Mouse (Mus musculus) c-Kit-positive CD71-positive TER-119-negative erythroid progenitor cells, embryonic 14.5 days (primary cell): ENCODE data around the gene Pop5.

Experiments used
- DNase-seq: peaks from one replicate; pipeline ENCODE4 v3.0.0-alpha.2; 2013; ENCODE audit warnings: low read depth

Gene Pop5

GRCm38 (mm10) chr5:115235786-115236263 is at the start of gene Pop5:
Gene Pop5, plus strand, starts transcription at chr5:115235836.
- DNase-seq, result peak; percentile 81

GRCm38 (mm10) chr5:115186371-115187073 is 49.1 kb upstream of the Pop5 start:
- DNase-seq, result no peak

GRCm38 (mm10) chr5:115187188-115188131 is 48.2 kb upstream of the Pop5 start:
- DNase-seq, result peak; percentile 78

- DNase-seq, result no peak
These were observed 46.8 kb upstream of the Pop5 start for GRCm38 (mm10) chr5:115188824-115189223.

GRCm38 (mm10) chr5:115190081-115190480 is 45.6 kb upstream of the Pop5 start:
- no peak for DNase-seq

GRCm38 (mm10) chr5:115191880-115192827 is 43.5 kb upstream of the Pop5 start:
- DNase-seq, result no peak

- DNase-seq, result no peak
These were observed 42.8 kb upstream of the Pop5 start for GRCm38 (mm10) chr5:115192828-115193195.

- no peak for DNase-seq
These were observed 42.4 kb upstream of the Pop5 start for GRCm38 (mm10) chr5:115193226-115193625.

- no peak for DNase-seq
These were observed 41.7 kb upstream of the Pop5 start, which contains the start of gene Cabp1 for GRCm38 (mm10) chr5:115193669-115194625. Gene Cabp1, minus strand, starts transcription at chr5:115194381.

- no peak for DNase-seq
These were observed 40.9 kb upstream of the Pop5 start for GRCm38 (mm10) chr5:115194626-115195221.

- DNase-seq, result no peak
These were observed 31.7 kb upstream of the Pop5 start for GRCm38 (mm10) chr5:115203735-115204561.

GRCm38 (mm10) chr5:115204562-115205311 is 30.9 kb upstream of the Pop5 start:
- no peak for DNase-seq

- no peak for DNase-seq
These were observed 28.4 kb upstream of the Pop5 start for GRCm38 (mm10) chr5:115207244-115207643.

GRCm38 (mm10) chr5:115207892-115208291 is 27.7 kb upstream of the Pop5 start:
- DNase-seq, result no peak

- no peak for DNase-seq
These were observed 27.0 kb upstream of the Pop5 start for GRCm38 (mm10) chr5:115208601-115209000.

GRCm38 (mm10) chr5:115210380-115210779 is 25.3 kb upstream of the Pop5 start:
- DNase-seq, result peak; percentile 22

- DNase-seq, result no peak
These were observed 23.2 kb upstream of the Pop5 start for GRCm38 (mm10) chr5:115212451-115212850.

GRCm38 (mm10) chr5:115212861-115213260 is 22.8 kb upstream of the Pop5 start:
- no peak for DNase-seq
